Mouse (Mus musculus) adrenal gland, adult 2 months (tissue): ENCODE results near the gene Plscr3. TPM values are rescaled to one million over a fixed set of nuclear protein-coding genes. Genes with fewer than 3 reads are reported as not detected.

ENCODE experiments used
- DNase-seq: peaks from one replicate; pipeline ENCODE4 v3.0.0; 2021
- microRNA-seq, 2 experiments: library from miRNA; unstranded; fragments of <30 nt; microRNA quantifications; one replicate each; pipeline ENCODE4 v1.2.0; 2021
- polyA plus RNA-seq: library from polyadenylated mRNA; depleted of rRNA; stranded (reverse); fragments of >200 nt; gene quantifications from 2 replicates; pipeline ENCODE4 v1.2.3, GENCODE M21; 2012; rRNA removed
- total RNA-seq, 2 experiments: library from RNA; stranded (reverse); gene quantifications; 2 replicates each; pipeline ENCODE4 v1.2.3; 2021

Plscr3 gene
- total and polyA plus RNA-seq, 3 experiments = 50.8 to 230 (median 53.5) TPM

DNA sequence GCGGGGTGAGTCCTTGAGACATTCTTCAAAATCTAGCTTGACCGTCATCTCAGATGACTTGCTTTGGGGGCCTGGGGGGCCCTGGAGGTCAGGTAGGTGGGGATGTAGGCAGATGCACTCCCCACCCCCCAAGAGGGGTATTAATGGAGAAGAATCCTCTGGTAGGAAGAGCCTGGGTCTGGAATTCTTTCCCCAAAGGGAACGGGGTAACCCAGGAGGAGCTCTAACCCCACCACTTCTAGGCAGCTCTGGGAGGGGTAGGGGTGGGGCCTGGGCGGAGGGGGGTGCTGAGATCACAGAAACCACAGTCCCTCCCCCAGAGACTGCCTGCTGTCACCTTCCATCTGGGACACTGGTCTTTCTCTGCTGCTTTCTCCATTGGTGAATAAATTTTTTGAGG is 49.1 kb downstream of the Plscr3 start, which contains the start of gene Acap1:
TSS of gene Acap1 (minus strand) at position 249 of the 400 bp plus-strand sequence.
- DNase-seq = no peak

DNA sequence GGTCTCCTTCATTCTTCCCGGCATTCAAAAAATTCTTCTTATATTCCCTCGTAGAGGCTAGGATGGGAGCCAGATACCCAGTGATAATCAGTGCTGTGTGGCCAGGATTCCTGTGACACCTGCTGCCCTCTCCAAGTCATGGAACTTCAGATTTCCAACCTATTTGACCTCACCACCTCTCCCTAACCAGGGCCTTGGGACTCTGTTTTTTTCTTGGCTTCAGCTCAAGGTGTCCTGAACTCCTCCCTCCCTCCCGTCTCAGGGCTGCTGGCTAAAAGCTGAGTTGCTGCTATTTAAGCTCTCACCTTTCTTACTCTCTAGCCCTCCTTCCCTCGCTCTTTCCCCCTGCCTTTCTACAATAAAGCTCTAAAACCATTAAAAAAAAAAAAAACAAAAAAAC is 53.7 kb downstream of the Plscr3 start:
- no peak for DNase-seq

DNA sequence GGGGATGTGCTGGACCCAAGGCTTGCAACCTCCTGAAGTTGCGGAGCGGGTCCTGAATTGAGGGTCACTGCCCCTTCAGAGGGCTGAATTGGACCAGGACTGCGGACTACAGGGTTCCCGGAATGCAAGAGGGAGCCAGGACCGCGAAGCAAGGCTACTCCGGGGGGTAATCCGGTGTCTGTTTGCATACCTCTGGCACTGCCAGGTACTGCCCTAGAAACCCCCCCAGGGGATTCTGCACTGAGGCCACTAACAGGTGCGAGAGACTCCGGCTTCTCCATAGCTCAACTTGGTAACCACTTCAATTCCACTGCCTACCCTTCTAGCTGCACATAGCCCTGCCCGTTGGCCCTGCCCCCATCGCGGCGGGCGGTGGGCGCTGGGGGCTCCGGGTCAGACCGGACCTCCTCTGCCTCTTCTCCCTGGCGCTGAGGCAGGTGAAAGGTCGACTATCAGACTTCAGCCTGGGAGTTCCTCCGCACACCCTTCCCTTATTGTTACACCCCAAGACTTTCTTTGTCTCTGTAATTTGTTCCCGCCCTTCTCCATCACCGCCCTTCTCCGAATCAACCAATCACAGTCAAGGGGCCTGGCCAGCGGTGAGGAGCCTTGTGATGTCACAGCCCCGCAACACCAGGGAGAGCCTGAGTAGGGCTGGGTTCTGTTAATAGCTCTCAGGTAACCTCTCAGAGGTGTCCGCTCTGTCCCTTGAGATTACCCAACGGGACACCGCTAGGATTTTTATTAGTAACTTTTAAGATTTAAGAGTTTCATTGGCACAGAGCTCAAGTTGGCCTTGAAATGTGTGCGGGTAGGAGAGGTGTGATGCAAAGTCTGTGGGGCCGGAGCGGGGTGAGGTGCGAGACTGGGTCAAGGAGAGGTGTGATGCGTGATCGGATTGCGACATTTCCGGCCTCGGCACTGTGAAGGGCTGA is 54.6 kb downstream of the Plscr3 start, which contains the start of the genes 2810408A11Rik and Neurl4:
TSS of gene 2810408A11Rik (minus strand) at position 517 of the 935 bp plus-strand sequence.
TSS of gene Neurl4 (plus strand) at position 602 of the 935 bp plus-strand sequence.
- peak; percentile 92 for DNase-seq

- DNase-seq = peak; percentile 97
These were observed 55.2 kb downstream of the Plscr3 start for GRCm38 (mm10) chr11:69901406-69901846.

Small RNA genes within 50 kb of the gene (microRNA-seq; reads per million reads assigned to microRNA genes)
- gene Mir6924 = 0 reads per million in 2 experiments

Other genes with a start within 250 kb of the Plscr3 start
Only the 30 nearest of the 43 such genes appear.
- 1 to 10 TPM; 1.6 to 2.4 TPM for gene Tnfsf13, start 160.6 kb upstream of the Plscr3 start, total RNA-seq
- gene Tnfsf13, start 160.6 kb upstream of the Plscr3 start, polyA plus RNA-seq = 2.2 and 2.4 TPM in 2 replicates
- gene Tnfsf12, start 150.5 kb upstream of the Plscr3 start, total RNA-seq = 10 to 100 TPM; 19.8 to 37.1 TPM
- 44.7 and 57.4 TPM in 2 replicates for gene Tnfsf12, start 150.5 kb upstream of the Plscr3 start, polyA plus RNA-seq
- gene Tnfsfm13, start 150.3 kb upstream of the Plscr3 start, total RNA-seq = 1 to 10 TPM; 3.1 to 7.0 TPM
- 12.7 and 18.9 TPM in 2 replicates for gene Tnfsfm13, start 150.3 kb upstream of the Plscr3 start, polyA plus RNA-seq
- gene Polr2a, start 87.7 kb upstream of the Plscr3 start, total RNA-seq = 10 to 100 TPM; 71.4 to 77.9 TPM
- 20.6 and 38.3 TPM in 2 replicates for gene Polr2a, start 87.7 kb upstream of the Plscr3 start, polyA plus RNA-seq
- not detected for gene Slc35g3, start 84.4 kb upstream of the Plscr3 start, total RNA-seq
- not detected in 2 replicates for gene Slc35g3, start 84.4 kb upstream of the Plscr3 start, polyA plus RNA-seq
- 10 to 100 TPM; 47.3 to 74.8 TPM for gene Zbtb4, start 80.5 kb upstream of the Plscr3 start, total RNA-seq
- gene Zbtb4, start 80.5 kb upstream of the Plscr3 start, polyA plus RNA-seq = 66.0 and 73.6 TPM in 2 replicates
- gene Chrnb1, start 50.4 kb upstream of the Plscr3 start, total RNA-seq = 1 to 10 TPM; 1.7 to 3.1 TPM
- gene Chrnb1, start 50.4 kb upstream of the Plscr3 start, polyA plus RNA-seq = 2.7 and 3.0 TPM in 2 replicates
- 10 to 100 TPM in 1 of 2 experiments, 1 to 10 TPM in 1; 4.6 to 12.8 TPM for gene Fgf11, start 44.5 kb upstream of the Plscr3 start, total RNA-seq
- gene Fgf11, start 44.5 kb upstream of the Plscr3 start, polyA plus RNA-seq = 6.0 and 13.4 TPM in 2 replicates
- gene Tmem102, start 40.8 kb upstream of the Plscr3 start, total RNA-seq = 1 to 10 TPM in 1 of 2 experiments, under 1 TPM in 1; 0.23 to 1.1 TPM
- 0.81 and 0.94 TPM in 2 replicates for gene Tmem102, start 40.8 kb upstream of the Plscr3 start, polyA plus RNA-seq
- not detected for gene Gm39566, start 31.1 kb upstream of the Plscr3 start, total RNA-seq
- gene Gm39566, start 31.1 kb upstream of the Plscr3 start, polyA plus RNA-seq = not detected in 2 replicates
- gene Spem2, start 27.9 kb upstream of the Plscr3 start, total RNA-seq = not detected
- 0.09 TPM in 1 of 2 replicates, not detected in the other for gene Spem2, start 27.9 kb upstream of the Plscr3 start, polyA plus RNA-seq
- not detected for gene Spem1, start 24.2 kb upstream of the Plscr3 start, total RNA-seq
- not detected in 2 replicates for gene Spem1, start 24.2 kb upstream of the Plscr3 start, polyA plus RNA-seq
- gene Nlgn2, start 8.6 kb upstream of the Plscr3 start, total RNA-seq = 10 to 100 TPM; 14.6 to 21.8 TPM
- gene Nlgn2, start 8.6 kb upstream of the Plscr3 start, polyA plus RNA-seq = 55.0 and 58.6 TPM in 2 replicates
- gene Tmem256, start 7.9 kb upstream of the Plscr3 start, total RNA-seq = 100 to 1,000 TPM; 139 to 173 TPM
- 116 and 160 TPM in 2 replicates for gene Tmem256, start 7.9 kb upstream of the Plscr3 start, polyA plus RNA-seq
- under 1 TPM in 1 of 2 experiments, not detected in 1; 0.38 TPM for gene Tnk1, start 12.4 kb downstream of the Plscr3 start, total RNA-seq
- gene Tnk1, start 12.4 kb downstream of the Plscr3 start, polyA plus RNA-seq = 0.17 and 0.91 TPM in 2 replicates
- gene Tmem95, start 31.6 kb downstream of the Plscr3 start, total RNA-seq = not detected
- not detected in 2 replicates for gene Tmem95, start 31.6 kb downstream of the Plscr3 start, polyA plus RNA-seq
- 1 to 10 TPM; 3.2 to 5.7 TPM for gene Kctd11, start 35.0 kb downstream of the Plscr3 start, total RNA-seq
- 4.1 and 4.9 TPM in 2 replicates for gene Kctd11, start 35.0 kb downstream of the Plscr3 start, polyA plus RNA-seq
- under 1 TPM; 0.46 to 0.69 TPM for gene Acap1, start 49.2 kb downstream of the Plscr3 start, total RNA-seq
- gene Acap1, start 49.2 kb downstream of the Plscr3 start, polyA plus RNA-seq = 0.71 and 1.0 TPM in 2 replicates
- gene 2810408A11Rik, start 54.6 kb downstream of the Plscr3 start, total RNA-seq = under 1 TPM; 0.66 to 0.86 TPM
- gene 2810408A11Rik, start 54.6 kb downstream of the Plscr3 start, polyA plus RNA-seq = 0.18 and 0.74 TPM in 2 replicates
- gene Neurl4, start 54.7 kb downstream of the Plscr3 start, total RNA-seq = 10 to 100 TPM; 40.6 to 44.2 TPM
- gene Neurl4, start 54.7 kb downstream of the Plscr3 start, polyA plus RNA-seq = 38.6 and 47.6 TPM in 2 replicates
- 10 to 100 TPM; 44.7 to 61.8 TPM for gene Gps2, start 67.5 kb downstream of the Plscr3 start, total RNA-seq
- gene Gps2, start 67.5 kb downstream of the Plscr3 start, polyA plus RNA-seq = 130 and 148 TPM in 2 replicates
- 100 to 1,000 TPM; 572 to 622 TPM for gene Eif5a, start 75.6 kb downstream of the Plscr3 start, total RNA-seq
- 180 and 225 TPM in 2 replicates for gene Eif5a, start 75.6 kb downstream of the Plscr3 start, polyA plus RNA-seq
- gene Ybx2, start 89.4 kb downstream of the Plscr3 start, total RNA-seq = 10 to 100 TPM; 12.9 to 20.0 TPM
- gene Ybx2, start 89.4 kb downstream of the Plscr3 start, polyA plus RNA-seq = 21.8 and 41.4 TPM in 2 replicates
- 100 to 1,000 TPM in 1 of 2 experiments, 10 to 100 TPM in 1; 84.2 to 119 TPM for gene Slc2a4, start 101.8 kb downstream of the Plscr3 start, total RNA-seq
- gene Slc2a4, start 101.8 kb downstream of the Plscr3 start, polyA plus RNA-seq = 138 and 142 TPM in 2 replicates
- under 1 TPM in 1 of 2 experiments, not detected in 1; 0.78 TPM for gene Cldn7, start 118.4 kb downstream of the Plscr3 start, total RNA-seq
- gene Cldn7, start 118.4 kb downstream of the Plscr3 start, polyA plus RNA-seq = 0.11 and 0.32 TPM in 2 replicates
- gene Ctdnep1, start 134.8 kb downstream of the Plscr3 start, total RNA-seq = 100 to 1,000 TPM; 130 to 136 TPM
- gene Ctdnep1, start 134.8 kb downstream of the Plscr3 start, polyA plus RNA-seq = 106 and 117 TPM in 2 replicates
- gene Elp5, start 136.1 kb downstream of the Plscr3 start, total RNA-seq = 10 to 100 TPM; 61.9 to 91.9 TPM
- 45.0 and 45.6 TPM in 2 replicates for gene Elp5, start 136.1 kb downstream of the Plscr3 start, polyA plus RNA-seq
- 100 to 1,000 TPM; 487 to 580 TPM for gene Gabarap, start 144.8 kb downstream of the Plscr3 start, total RNA-seq
- 226 and 315 TPM in 2 replicates for gene Gabarap, start 144.8 kb downstream of the Plscr3 start, polyA plus RNA-seq
- gene Phf23, start 149.4 kb downstream of the Plscr3 start, total RNA-seq = 10 to 100 TPM; 52.2 to 57.6 TPM
- gene Phf23, start 149.4 kb downstream of the Plscr3 start, polyA plus RNA-seq = 9.7 and 19.0 TPM in 2 replicates
- 10 to 100 TPM; 11.2 to 12.2 TPM for gene Dvl2, start 154.2 kb downstream of the Plscr3 start, total RNA-seq
- gene Dvl2, start 154.2 kb downstream of the Plscr3 start, polyA plus RNA-seq = 20.2 and 22.2 TPM in 2 replicates